Mouse (Mus musculus): ENCODE data around the gene Zbtb7a. TPM values are rescaled to one million over a fixed set of nuclear protein-coding genes. Genes with fewer than 3 reads are reported as not detected.

Gene Zbtb7a
- polyA plus RNA-seq, 1 experiment from 2014 or later: 13.5 TPM

DNA sequence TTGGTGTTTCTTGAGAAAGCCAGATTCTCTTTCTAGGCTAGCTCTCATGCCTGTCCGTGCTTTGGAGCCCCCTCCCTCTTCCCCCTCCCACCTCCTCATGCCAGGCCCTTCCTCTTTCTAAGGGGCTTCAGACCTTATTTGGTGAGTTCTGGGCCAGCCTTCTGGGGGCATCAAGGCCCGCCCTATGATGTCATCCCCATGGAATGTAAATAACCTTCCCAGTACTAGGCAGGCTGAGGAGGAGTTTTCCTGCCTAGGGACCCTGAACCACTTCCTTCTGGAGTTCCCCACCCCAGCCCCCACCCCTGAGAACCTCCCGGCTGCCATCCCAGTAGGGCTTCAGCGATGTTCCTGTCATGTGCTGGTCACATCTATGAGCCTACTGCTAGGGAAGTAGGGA lies 49.7 kb downstream of the Zbtb7a start:
- Histone ChIP-seq H3K4me3 (no peak overlapping the region), H3K36me3 (peaks cover 77% of the 10 kb centered on the region), H3K9me3 (no peaks in the 10 kb centered on the region), H3K4me2 (no peak overlapping the region), H3K4me1 (replicated peaks) (peaks cover 27% of the 10 kb centered on the region), H3K27me3 (no peaks in the 10 kb centered on the region), H3K27ac (no peak overlapping the region), H3K9ac (peak overlapping the region; percentile 15; the same call in 1 of the 2 replicates)
- ATAC-seq (ENCODE audit: low FRiP score): no peak
- 72% methylated on average over 4 of the region's 4 CpGs for WGBS

DNA sequence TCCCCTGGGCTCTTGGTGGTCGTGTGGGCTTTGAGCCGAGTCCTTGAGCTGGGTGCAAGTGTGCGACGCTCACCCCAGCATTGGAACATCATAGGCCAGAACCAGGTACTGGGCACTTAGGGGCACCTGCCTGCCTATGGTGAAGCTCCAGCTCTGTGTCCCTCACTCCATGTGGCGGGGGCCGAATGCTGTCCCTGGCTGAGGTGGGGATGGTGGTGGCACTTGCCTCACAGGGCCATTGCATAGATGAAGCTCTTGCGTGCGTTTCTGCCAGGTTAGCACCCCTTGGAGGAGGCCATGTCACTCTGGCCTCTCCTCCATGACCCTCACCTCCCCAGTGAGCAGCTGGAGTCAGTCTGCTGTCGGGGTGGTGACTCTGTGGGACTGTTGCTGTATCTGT lies 52.1 kb downstream of the Zbtb7a start:
- no peak overlapping the region for H3K4me3 ChIP-seq
- no peak for ATAC-seq (ENCODE audit: low FRiP score)
- peaks cover 72% of the 10 kb centered on the region for H3K36me3 ChIP-seq
- 97% methylated on average over 9 of the region's 9 CpGs for whole genome bisulfite sequencing
- H3K27me3 ChIP-seq: no peaks in the 10 kb centered on the region
- no peak overlapping the region for H3K4me2 ChIP-seq
- H3K4me1 ChIP-seq (replicated peaks): peaks cover 23% of the 10 kb centered on the region
- H3K27ac ChIP-seq: no peak overlapping the region
- no peak overlapping the region for H3K9ac ChIP-seq
- no peaks in the 10 kb centered on the region for H3K9me3 ChIP-seq

DNA sequence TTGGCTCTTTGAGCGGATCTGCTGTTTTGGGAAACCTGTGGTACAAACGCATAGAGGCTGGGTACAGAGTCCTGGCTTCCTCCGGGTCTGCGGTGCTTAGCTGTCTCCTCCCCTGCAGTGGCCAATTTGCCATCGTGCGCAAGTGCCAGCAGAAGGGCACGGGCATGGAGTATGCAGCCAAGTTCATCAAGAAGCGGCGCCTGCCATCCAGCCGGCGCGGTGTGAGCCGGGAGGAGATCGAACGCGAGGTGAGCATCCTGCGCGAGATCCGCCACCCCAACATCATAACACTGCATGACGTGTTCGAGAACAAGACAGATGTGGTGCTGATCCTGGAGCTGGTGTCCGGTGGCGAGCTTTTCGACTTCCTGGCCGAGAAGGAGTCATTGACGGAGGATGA lies 54.8 kb downstream of the Zbtb7a start:
- peaks cover 10% of the 10 kb centered on the region for H3K27me3 ChIP-seq
- no peak overlapping the region for H3K4me2 ChIP-seq
- H3K4me1 ChIP-seq (replicated peaks): peaks cover 28% of the 10 kb centered on the region
- no peak overlapping the region for H3K9ac ChIP-seq
- no peak for ATAC-seq (ENCODE audit: low FRiP score)
- no peak overlapping the region for H3K27ac ChIP-seq
- no peaks in the 10 kb centered on the region for H3K9me3 ChIP-seq
- no peak overlapping the region for H3K4me3 ChIP-seq
- WGBS: 81% methylated on average over 26 of the region's 26 CpGs
- peaks cover 59% of the 10 kb centered on the region for H3K36me3 ChIP-seq

DNA sequence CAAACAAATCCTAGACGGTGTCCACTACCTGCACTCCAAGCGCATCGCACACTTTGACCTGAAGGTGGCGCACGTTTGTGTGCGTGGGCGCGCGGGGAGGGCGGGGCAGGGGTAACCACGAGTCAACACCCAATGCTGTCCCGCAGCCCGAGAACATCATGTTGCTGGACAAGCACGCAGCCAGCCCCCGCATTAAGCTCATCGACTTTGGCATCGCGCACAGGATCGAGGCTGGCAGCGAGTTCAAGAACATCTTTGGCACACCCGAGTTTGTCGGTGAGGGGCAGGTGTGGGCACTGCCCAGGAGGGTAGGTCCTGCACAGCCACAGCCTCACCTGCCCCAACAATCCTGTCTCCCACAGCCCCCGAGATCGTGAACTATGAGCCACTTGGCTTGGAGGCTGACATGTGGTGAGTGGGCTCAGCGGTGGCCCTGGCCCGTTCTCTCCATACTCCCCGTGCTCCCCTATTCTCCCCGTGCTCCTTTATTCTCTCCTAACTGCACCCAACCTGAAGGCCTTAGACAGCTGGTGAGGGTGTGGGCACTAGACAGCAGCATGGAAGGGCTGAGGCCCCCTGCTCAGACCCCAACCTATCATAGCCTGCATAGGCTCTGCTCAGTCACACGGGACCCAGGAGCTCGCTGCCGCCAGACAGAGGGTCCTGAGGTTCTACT lies 55.4 kb downstream of the Zbtb7a start:
- no peak overlapping the region for H3K27ac ChIP-seq
- no peak overlapping the region for H3K4me2 ChIP-seq
- 68% methylated on average over 31 of the region's 31 CpGs for WGBS
- H3K9ac ChIP-seq: no peak overlapping the region
- no peak for ATAC-seq (ENCODE audit: low FRiP score)
- no peaks in the 10 kb centered on the region for H3K9me3 ChIP-seq
- peaks cover 16% of the 10 kb centered on the region for H3K27me3 ChIP-seq
- no peak overlapping the region for H3K4me3 ChIP-seq
- H3K4me1 ChIP-seq (replicated peaks): peaks cover 28% of the 10 kb centered on the region
- H3K36me3 ChIP-seq: peaks cover 54% of the 10 kb centered on the region

DNA sequence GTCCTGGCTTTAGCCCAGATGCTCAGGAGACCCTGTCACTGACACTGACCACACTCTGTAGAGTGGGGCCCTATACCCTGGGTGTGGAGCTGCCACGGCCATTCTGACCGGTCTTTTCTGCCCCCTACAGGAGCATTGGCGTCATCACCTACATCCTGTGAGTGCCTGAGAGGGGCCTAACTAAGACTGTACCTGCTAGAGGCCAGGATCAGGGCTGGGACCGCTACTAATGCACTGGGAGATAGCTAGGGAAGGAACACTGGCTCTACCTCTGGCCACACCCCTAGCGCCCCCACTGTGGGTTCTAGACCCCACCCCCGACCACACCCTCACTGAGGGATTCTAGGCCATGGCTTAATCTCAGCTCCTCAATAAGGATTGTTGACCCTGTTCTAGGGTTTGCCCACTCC lies 55.9 kb downstream of the Zbtb7a start:
- Histone ChIP-seq H3K4me2 (no peak overlapping the region), H3K36me3 (peaks cover 49% of the 10 kb centered on the region), H3K4me3 (no peak overlapping the region), H3K27ac (no peak overlapping the region), H3K4me1 (replicated peaks) (peaks cover 28% of the 10 kb centered on the region), H3K9me3 (no peaks in the 10 kb centered on the region), H3K27me3 (peaks cover 21% of the 10 kb centered on the region), H3K9ac (no peak overlapping the region)
- 76% methylated on average over 6 of the region's 6 CpGs for WGBS
- ATAC-seq (ENCODE audit: low FRiP score): no peak

DNA sequence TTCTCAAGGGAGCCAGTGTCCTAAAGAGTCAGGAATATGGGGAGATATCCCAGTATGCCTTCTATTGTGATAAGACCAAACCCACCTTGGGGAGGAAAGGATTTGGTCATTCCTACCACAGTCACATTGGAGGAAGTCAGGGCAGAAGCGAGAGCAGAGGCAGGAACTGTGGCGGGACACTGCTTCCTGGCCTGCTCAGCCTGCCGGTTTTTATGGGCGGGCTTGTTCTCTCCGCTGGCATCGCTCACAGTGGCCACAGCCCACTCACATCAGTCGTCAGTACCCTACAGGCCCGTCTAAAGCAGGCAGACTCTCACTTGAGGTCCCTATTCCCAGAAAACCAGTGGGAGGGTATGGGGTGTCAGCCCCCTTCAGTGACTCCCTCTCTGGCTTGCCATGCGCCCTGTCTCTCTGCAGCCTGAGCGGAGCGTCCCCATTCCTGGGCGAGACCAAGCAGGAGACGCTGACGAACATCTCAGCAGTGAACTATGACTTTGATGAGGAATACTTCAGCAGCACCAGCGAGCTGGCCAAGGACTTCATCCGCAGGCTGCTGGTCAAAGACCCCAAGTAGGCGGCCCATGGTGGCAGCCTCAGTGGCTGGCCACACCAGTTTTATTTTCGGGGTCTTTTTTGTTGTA lies 56.4 kb downstream of the Zbtb7a start:
- Histone ChIP-seq H3K27me3 (peaks cover 27% of the 10 kb centered on the region), H3K9me3 (no peaks in the 10 kb centered on the region), H3K9ac (peak overlapping the region; percentile 79), H3K36me3 (peaks cover 47% of the 10 kb centered on the region), H3K4me2 (peak overlapping the region; percentile 92), H3K27ac (peak overlapping the region; percentile 98), H3K4me3 (no peak overlapping the region; the same call in 1 of the 2 replicates), H3K4me1 (replicated peaks) (peaks cover 28% of the 10 kb centered on the region)
- WGBS: 93% methylated on average over 18 of the region's 18 CpGs
- ATAC-seq (ENCODE audit: low FRiP score): no peak

DNA sequence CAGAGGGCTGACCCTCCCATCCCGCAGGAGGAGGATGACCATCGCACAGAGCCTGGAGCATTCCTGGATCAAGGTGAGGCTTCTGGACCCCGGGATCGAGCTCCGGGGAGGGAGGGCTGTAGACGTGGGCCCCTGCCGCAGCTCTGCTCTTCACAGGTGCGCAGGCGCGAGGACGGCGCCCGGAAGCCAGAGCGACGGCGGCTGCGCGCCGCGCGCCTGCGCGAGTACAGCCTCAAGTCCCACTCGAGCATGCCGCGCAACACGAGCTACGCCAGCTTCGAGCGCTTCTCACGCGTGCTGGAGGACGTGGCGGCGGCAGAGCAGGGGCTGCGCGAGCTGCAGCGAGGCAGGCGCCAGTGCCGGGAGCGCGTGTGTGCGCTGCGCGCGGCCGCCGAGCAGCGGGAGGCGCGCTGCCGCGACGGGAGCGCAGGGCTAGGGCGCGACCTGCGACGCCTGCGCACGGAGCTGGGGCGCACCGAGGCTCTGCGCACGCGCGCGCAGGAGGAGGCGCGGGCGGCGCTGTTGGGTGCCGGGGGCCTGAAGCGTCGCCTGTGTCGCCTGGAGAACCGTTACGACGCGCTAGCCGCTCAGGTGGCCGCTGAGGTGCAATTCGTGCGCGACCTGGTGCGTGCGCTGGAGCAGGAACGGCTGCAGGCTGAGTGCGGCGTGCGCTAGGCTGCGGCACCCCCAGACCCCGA lies 57.4 kb downstream of the Zbtb7a start:
- Histone ChIP-seq H3K4me2 (peak overlapping the region; percentile 92), H3K36me3 (peaks cover 37% of the 10 kb centered on the region), H3K9ac (peak overlapping the region; percentile 79), H3K9me3 (no peaks in the 10 kb centered on the region), H3K4me3 (peak overlapping the region; percentile 58), H3K4me1 (replicated peaks) (peaks cover 28% of the 10 kb centered on the region), H3K27me3 (peaks cover 36% of the 10 kb centered on the region), H3K27ac (peak overlapping the region; percentile 98)
- 1% methylated on average over 79 of the region's 93 CpGs for WGBS
- ATAC-seq (ENCODE audit: low FRiP score): peak; percentile 87

DNA sequence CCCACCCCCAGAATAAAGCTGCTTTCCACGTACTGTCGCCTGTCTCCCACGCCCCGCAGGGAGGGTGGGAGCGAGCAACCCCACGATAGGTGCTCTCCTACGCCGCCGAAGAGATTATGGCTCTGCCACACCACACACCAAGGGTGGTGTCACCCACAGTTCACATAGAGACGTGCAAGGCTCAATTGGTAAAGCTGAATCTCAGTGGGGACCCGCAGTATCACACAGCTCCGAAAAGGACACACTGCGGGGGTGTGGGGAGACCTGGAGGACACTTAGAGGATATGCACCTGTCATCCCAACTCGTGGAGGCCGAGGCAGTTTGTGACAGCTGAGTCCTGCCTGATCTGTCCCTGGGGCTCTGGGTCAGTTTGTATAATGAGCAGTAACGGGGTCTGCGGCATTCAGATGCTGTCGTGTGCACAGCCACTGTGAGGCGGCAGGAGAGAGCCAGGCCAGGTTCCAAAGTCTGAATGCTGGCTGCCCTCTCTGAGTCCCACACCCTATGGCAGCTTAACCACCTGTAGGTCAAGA lies 58.0 kb downstream of the Zbtb7a start:
- Histone ChIP-seq H3K27me3 (peaks cover 40% of the 10 kb centered on the region), H3K4me3 (peak overlapping the region; percentile 58), H3K9me3 (no peaks in the 10 kb centered on the region), H3K36me3 (peaks cover 32% of the 10 kb centered on the region), H3K27ac (peak overlapping the region; percentile 98), H3K9ac (peak overlapping the region; percentile 79), H3K4me2 (peak overlapping the region; percentile 92), H3K4me1 (replicated peaks) (peaks cover 28% of the 10 kb centered on the region)
- peak; percentile 45 for ATAC-seq (ENCODE audit: low FRiP score)
- 2% methylated on average over 19 of the region's 19 CpGs for WGBS

DNA sequence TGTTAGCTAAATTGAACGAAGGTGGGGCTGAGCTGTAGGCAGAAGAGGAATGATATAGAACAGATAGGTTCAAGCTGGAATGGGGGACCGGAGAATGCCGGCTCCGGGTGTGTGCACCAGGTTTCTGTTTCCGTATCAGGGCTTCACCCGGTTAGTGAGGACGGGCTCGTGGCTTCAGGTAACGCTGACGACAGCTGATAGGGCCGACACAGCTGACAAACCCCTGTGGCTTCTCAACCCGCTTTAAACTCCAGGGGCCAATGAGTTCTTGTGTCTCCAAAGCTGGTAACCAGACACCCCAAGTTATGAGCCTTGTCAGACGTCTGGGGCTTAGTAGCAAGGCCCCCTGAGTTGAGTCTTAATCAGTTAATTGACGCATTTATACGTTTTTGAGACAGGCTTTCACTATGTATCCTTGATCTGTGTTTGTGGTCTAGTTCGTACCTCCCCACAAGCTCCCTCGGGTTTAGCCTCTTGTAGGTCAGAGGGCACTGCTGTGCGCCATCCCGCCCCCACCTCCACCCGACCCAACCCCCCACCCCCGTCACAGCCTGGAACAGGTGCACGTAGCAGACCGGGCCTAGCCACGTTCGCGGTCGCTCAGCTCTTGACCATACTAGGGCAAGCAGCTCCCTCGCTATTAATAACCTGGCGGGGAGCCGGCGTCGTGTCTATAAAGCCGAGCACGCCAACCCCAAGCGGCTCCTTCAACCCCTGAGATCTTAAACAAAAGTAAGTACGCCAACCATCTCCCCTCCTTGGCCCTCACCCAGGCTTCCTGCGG lies 59.2 kb downstream of the Zbtb7a start:
- Histone ChIP-seq H3K36me3 (peaks cover 23% of the 10 kb centered on the region), H3K27ac (no peak overlapping the region), H3K9ac (peak overlapping the region; percentile 53), H3K27me3 (peaks cover 47% of the 10 kb centered on the region), H3K4me3 (no peak overlapping the region), H3K9me3 (no peaks in the 10 kb centered on the region), H3K4me2 (0 out of 2 replicates have a peak overlapping the region, but pooled peaks have one; percentile 2), H3K4me1 (replicated peaks) (peaks cover 28% of the 10 kb centered on the region)
- 16% methylated on average over 37 of the region's 37 CpGs for WGBS
- ATAC-seq (ENCODE audit: low FRiP score): no peak

DNA sequence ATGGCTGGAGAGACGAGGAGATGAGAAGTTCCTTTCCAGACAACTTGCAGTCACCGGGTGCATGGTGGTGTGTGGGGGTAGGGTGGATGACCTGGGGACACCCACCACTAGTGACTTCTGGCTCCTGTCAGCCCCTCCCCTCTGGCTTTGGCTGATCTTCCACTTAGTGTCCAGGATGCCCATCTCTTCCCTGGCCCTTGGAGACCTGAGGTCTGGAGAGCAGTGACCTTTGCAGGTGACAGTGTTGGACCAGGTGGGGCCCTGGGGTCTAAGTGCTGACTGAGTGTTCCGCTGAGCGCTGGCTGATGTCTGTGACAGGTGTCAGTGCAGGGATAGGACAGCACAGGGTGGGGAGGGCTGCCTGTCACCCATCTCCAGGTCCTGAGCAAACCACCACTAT lies 60.3 kb downstream of the Zbtb7a start:
- ATAC-seq (ENCODE audit: low FRiP score): no peak

DNA sequence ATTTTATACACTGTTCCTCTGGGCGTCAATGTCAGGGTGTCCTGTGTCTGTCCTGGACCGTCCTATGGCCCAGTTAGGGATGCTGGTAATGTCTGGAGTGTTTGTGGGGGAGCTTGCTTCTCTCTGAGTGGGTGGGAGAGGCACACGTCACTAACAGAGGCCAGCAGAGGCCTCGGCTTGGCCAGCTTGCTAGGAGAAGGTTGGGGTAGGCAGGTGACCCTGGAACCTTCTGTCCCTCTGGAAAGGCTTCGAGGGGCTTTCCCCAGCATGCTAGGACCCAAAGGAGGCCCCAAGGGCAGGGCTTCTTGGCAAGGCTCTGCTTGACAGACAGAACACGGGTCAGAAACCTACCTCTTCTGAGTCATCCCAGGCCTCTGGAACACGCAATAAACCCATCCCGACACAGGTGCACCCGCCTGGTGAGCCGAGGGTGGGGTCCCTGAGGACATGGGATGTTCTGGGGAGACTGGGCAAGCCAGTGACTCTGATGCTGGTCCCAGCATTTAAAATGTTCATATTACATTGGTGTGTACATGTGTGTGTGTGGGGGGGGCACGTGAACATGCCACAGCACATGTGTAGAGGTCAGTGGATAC lies 61.5 kb downstream of the Zbtb7a start:
- Histone ChIP-seq H3K27ac (no peak overlapping the region), H3K4me2 (no peak overlapping the region), H3K9me3 (no peaks in the 10 kb centered on the region), H3K36me3 (peaks cover 1% of the 10 kb centered on the region; the same call in 1 of the 2 replicates), H3K27me3 (peaks cover 57% of the 10 kb centered on the region), H3K4me1 (replicated peaks) (peaks cover 26% of the 10 kb centered on the region), H3K9ac (no peak overlapping the region), H3K4me3 (no peak overlapping the region)
- WGBS: 64% methylated on average over 11 of the region's 11 CpGs
- no peak for ATAC-seq (ENCODE audit: low FRiP score)

More for the DNA sequence above, 60.3 kb downstream of the Zbtb7a start:
- H3K4me2 ChIP-seq: no peak overlapping the region
- H3K4me1 ChIP-seq (replicated peaks): peaks cover 28% of the 10 kb centered on the region
- peaks cover 57% of the 10 kb centered on the region for H3K27me3 ChIP-seq
- no peak overlapping the region for H3K9ac ChIP-seq
- 76% methylated on average over 4 of the region's 4 CpGs for WGBS
- H3K4me3 ChIP-seq: no peak overlapping the region
- peaks cover 14% of the 10 kb centered on the region for H3K36me3 ChIP-seq
- no peaks in the 10 kb centered on the region for H3K9me3 ChIP-seq
- H3K27ac ChIP-seq: no peak overlapping the region
